Mouse (Mus musculus): ENCODE data around the gene Lix1.

- no peak for TF ChIP-seq CTCF (IDR thresholded peaks at IDR 0.05; ENCODE audit: extremely low read depth, insufficient read depth, insufficient read length, insufficient replicate concordance)
- TF ChIP-seq POLR2A (IDR thresholded peaks at IDR 0.05; ENCODE audit: low read depth, low read length): no peak
These were observed 48.6 kb downstream of the Lix1 start for GRCm38 (mm10) chr17:17451102-17451501.
